Mouse (Mus musculus) testis, adult 2 months (tissue): ENCODE measurements around the gene Traf7. TPM values are rescaled to one million over a fixed set of nuclear protein-coding genes. Genes with fewer than 3 reads are reported as not detected.

Experiments used
- H3K27ac ChIP-seq: fragments of 200-500 bp; 2 replicates; pipeline ENCODE4 v1.5.1; 2012; ENCODE audit warnings: low read depth, low read length; ENCODE audit not compliant: control insufficient read depth, insufficient read depth
- H3K27me3 ChIP-seq: fragments of 200-500 bp; 2 replicates; pipeline ENCODE4 v1.6.1; 2012; ENCODE audit warnings: mild to moderate bottlenecking, low read length, moderate library complexity; ENCODE audit not compliant: control insufficient read depth, insufficient read depth
- H3K36me3 ChIP-seq: fragments of 200-500 bp; 2 replicates; pipeline ENCODE4 v1.6.1; 2012; ENCODE audit warnings: mild to moderate bottlenecking, low read length; ENCODE audit not compliant: control insufficient read depth, insufficient read depth
- H3K4me1 ChIP-seq: fragments of 200-500 bp; 2 replicates; pipeline ENCODE4 v1.6.1; 2012; ENCODE audit warnings: low read length; ENCODE audit not compliant: control insufficient read depth, insufficient read depth
- H3K4me3 ChIP-seq: fragments of 200-500 bp; 2 replicates; pipeline ENCODE4 v1.5.1; 2012; ENCODE audit warnings: low read depth, mild to moderate bottlenecking, low read length, moderate library complexity, mixed read lengths; ENCODE audit not compliant: control insufficient read depth
- CTCF ChIP-seq: fragments of 200-500 bp; IDR thresholded peaks from 2 replicates; pipeline ENCODE4 v1.5.1; 2012; ENCODE audit warnings: low read depth, mild to moderate bottlenecking, inconsistent platforms, low read length, moderate library complexity; ENCODE audit not compliant: control insufficient read depth, insufficient read depth, insufficient replicate concordance
- POLR2A ChIP-seq: fragments of 200-500 bp; IDR thresholded peaks from 2 replicates; pipeline ENCODE4 v1.6.1; 2012; ENCODE audit warnings: low read depth, mild to moderate bottlenecking, inconsistent platforms, low read length, moderate library complexity; ENCODE audit not compliant: control insufficient read depth
- polyA plus RNA-seq: library from polyadenylated mRNA; depleted of rRNA; stranded (reverse); fragments of >200 nt; gene quantifications from 2 replicates; pipeline ENCODE4 v1.2.3, GENCODE M21; 2012

Traf7 gene
- polyA plus RNA-seq, 1 experiment, result 69.4 TPM

GRCm38 (mm10) chr17:24473612-24474275, 54.0 kb downstream of the Traf7 start, which contains the start of gene Bricd5:
Bricd5 (plus strand) TSS chr17:24473884.
- no peak for TF ChIP-seq CTCF
- TF ChIP-seq POLR2A, result peak; percentile 34; the same call in 1 of the 2 replicates
- H3K27me3 ChIP-seq, result no peaks in the 10 kb centered on the region
- peaks cover 25% of the 10 kb centered on the region for H3K4me1 ChIP-seq
- peak within 1 kb of the TSS; percentile 67 for H3K27ac ChIP-seq
- peak within 1 kb of the TSS; percentile 57 for H3K4me3 ChIP-seq
- H3K36me3 ChIP-seq, result peaks cover 2% of the 10 kb centered on the region

- Histone ChIP-seq H3K4me3 (peak overlapping the region; percentile 57), H3K4me1 (peaks cover 19% of the 10 kb centered on the region), H3K36me3 (peaks cover 2% of the 10 kb centered on the region), H3K27me3 (no peaks in the 10 kb centered on the region), H3K27ac (peak overlapping the region; percentile 67)
- TF ChIP-seq POLR2A, result peak; percentile 28; the same call in 1 of the 2 replicates
- no peak for TF ChIP-seq CTCF
Observed at GRCm38 (mm10) chr17:24472512-24472911, 55.2 kb downstream of the Traf7 start.

- no peaks in the 10 kb centered on the region for H3K27me3 ChIP-seq
- peak overlapping the region; percentile 97 for H3K27ac ChIP-seq
- peaks cover 2% of the 10 kb centered on the region for H3K36me3 ChIP-seq
- H3K4me3 ChIP-seq, result peak overlapping the region; percentile 95
- peaks cover 17% of the 10 kb centered on the region for H3K4me1 ChIP-seq
- TF ChIP-seq POLR2A (peak; percentile 39), CTCF (no peak)
Observed at GRCm38 (mm10) chr17:24470701-24471527, 56.8 kb downstream of the Traf7 start.

GRCm38 (mm10) chr17:24469910-24470602, 57.7 kb downstream of the Traf7 start, which contains the start of the genes E4f1 and Pgp:
E4f1 (minus strand) TSS chr17:24470313.
Pgp (plus strand) TSS chr17:24470392.
- TF ChIP-seq POLR2A (peak; percentile 87), CTCF (no peak)
- peaks cover 17% of the 10 kb centered on the region for H3K4me1 ChIP-seq
- H3K27ac ChIP-seq, result peak within 1 kb of the TSS; percentile 97
- H3K36me3 ChIP-seq, result peaks cover 2% of the 10 kb centered on the region
- no peaks in the 10 kb centered on the region for H3K27me3 ChIP-seq
- peak within 1 kb of the TSS; percentile 95 for H3K4me3 ChIP-seq

- Histone ChIP-seq H3K4me3 (peak overlapping the region; percentile 95), H3K27ac (peak overlapping the region; percentile 86), H3K4me1 (peaks cover 16% of the 10 kb centered on the region), H3K27me3 (no peaks in the 10 kb centered on the region), H3K36me3 (peaks cover 2% of the 10 kb centered on the region)
- no peak for TF ChIP-seq POLR2A
- TF ChIP-seq CTCF, result no peak
Observed at GRCm38 (mm10) chr17:24469336-24469909, 58.3 kb downstream of the Traf7 start.

GRCm38 (mm10) chr17:24468636-24469246, 59.0 kb downstream of the Traf7 start:
- Histone ChIP-seq H3K36me3 (peaks cover 2% of the 10 kb centered on the region), H3K4me1 (peaks cover 10% of the 10 kb centered on the region), H3K27ac (no peak overlapping the region), H3K4me3 (peak overlapping the region; percentile 54; the same call in 1 of the 2 replicates), H3K27me3 (no peaks in the 10 kb centered on the region)
- TF ChIP-seq CTCF, result no peak
- TF ChIP-seq POLR2A, result no peak
